Mouse (Mus musculus): Measurements from ENCODE around the gene Vmn1r183.
"Not testable (repeated sequence)": the region's sequence is repeated elsewhere in the genome, so short reads cannot be mapped to it uniquely, and the experiment has no call there.

Vmn1r183 gene

GRCm38 (mm10) chr7:24052660-24053304 is at the start of gene Vmn1r183:
TSS of gene Vmn1r183 (plus strand) at chr7:24053254.
- no peak for DNase-seq (ENCODE audit: low spot score)

- not testable (repeated sequence) for DNase-seq (ENCODE audit: low spot score)
These were observed 21.4 kb downstream of the Vmn1r183 start for GRCm38 (mm10) chr7:24074424-24074823.

- DNase-seq (ENCODE audit: low spot score): peak; percentile 94
These were observed 28.8 kb downstream of the Vmn1r183 start, which contains the start of gene Zfp180 for GRCm38 (mm10) chr7:24081634-24082431. TSS of gene Zfp180 (plus strand) at chr7:24081924.

GRCm38 (mm10) chr7:24082457-24083235 is 29.6 kb downstream of the Vmn1r183 start:
- no peak for DNase-seq (ENCODE audit: low spot score)

- DNase-seq (ENCODE audit: low spot score): no peak
These were observed 33.8 kb downstream of the Vmn1r183 start for GRCm38 (mm10) chr7:24086871-24087270.

- no peak for DNase-seq (ENCODE audit: low spot score)
These were observed 34.6 kb downstream of the Vmn1r183 start for GRCm38 (mm10) chr7:24087485-24088125.

- DNase-seq (ENCODE audit: low spot score): no peak
These were observed 51.3 kb downstream of the Vmn1r183 start for GRCm38 (mm10) chr7:24104403-24104802.

GRCm38 (mm10) chr7:24105144-24105703 is 52.2 kb downstream of the Vmn1r183 start:
- no peak for DNase-seq (ENCODE audit: low spot score)

- no peak for DNase-seq (ENCODE audit: low spot score)
These were observed 57.8 kb downstream of the Vmn1r183 start for GRCm38 (mm10) chr7:24110839-24111238.

- DNase-seq (ENCODE audit: low spot score): no peak
These were observed 58.7 kb downstream of the Vmn1r183 start for GRCm38 (mm10) chr7:24111772-24112155.

GRCm38 (mm10) chr7:24112156-24112856 is 59.3 kb downstream of the Vmn1r183 start, which contains the start of gene Zfp112:
TSS of gene Zfp112 (plus strand) at chr7:24112314.
- DNase-seq (ENCODE audit: low spot score): no peak

- DNase-seq (ENCODE audit: low spot score): no peak
These were observed 59.9 kb downstream of the Vmn1r183 start for GRCm38 (mm10) chr7:24113001-24113400.
